Mouse (Mus musculus): ENCODE results near the gene Ndufv3. TPM values are rescaled to one million over a fixed set of nuclear protein-coding genes. Genes with fewer than 3 reads are reported as not detected.
"Not testable (repeated sequence)": the region's sequence is repeated elsewhere in the genome, so short reads cannot be mapped to it uniquely, and the experiment has no call there.

Ndufv3 gene
- polyA plus RNA-seq, 1 experiment = 469 TPM

DNA sequence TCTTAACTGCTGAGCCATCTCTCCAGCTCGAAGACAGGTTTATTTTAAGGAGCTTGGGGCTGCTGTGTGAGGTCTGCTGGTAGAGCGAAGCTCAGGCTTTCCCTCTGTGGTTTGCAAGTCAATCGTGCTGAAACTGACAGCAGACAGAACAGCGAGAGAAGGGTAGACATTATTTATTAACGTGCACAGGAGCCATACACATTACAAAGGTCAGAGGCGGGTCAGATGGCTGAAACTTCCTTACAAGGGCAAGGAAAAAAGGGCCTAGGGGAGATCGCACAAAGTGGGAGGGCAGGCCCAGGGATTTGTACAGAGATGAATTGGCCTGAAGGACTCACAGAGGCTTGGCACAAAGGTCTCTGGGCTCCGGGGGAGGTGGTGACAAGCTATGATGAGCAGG lies 29.5 kb downstream of the Ndufv3 start:
- H3K27me3 ChIP-seq (ENCODE audit: control insufficient read depth, insufficient read depth, insufficient read length) = no peaks in the 10 kb centered on the region
- no peak for TF ChIP-seq POLR2A (IDR thresholded peaks at IDR 0.05; ENCODE audit: insufficient read length, low read depth)
- no peak for TF ChIP-seq CEBPB (IDR thresholded peaks at IDR 0.05; ENCODE audit: insufficient read depth, poor library complexity, severe bottlenecking)
- TF ChIP-seq E2F4 (IDR thresholded peaks at IDR 0.05; ENCODE audit: insufficient read depth) = no peak
- TF ChIP-seq POLR2AphosphoS2 (IDR thresholded peaks at IDR 0.05; ENCODE audit: insufficient read length, low read depth) = no peak
- TF ChIP-seq MYOD1 (IDR thresholded peaks at IDR 0.05; ENCODE audit: control insufficient read depth in 1 of 3, insufficient read length in 2 of 3, low read depth in 2 of 3) = no peak
- TF ChIP-seq MYOG (IDR thresholded peaks at IDR 0.05; ENCODE audit: control insufficient read depth in 1 of 3, insufficient read depth in 1 of 3, insufficient read length in 2 of 3, low read depth in 2 of 3) = no peak
- no peak for TF ChIP-seq REST (IDR thresholded peaks at IDR 0.05; ENCODE audit: insufficient read depth, insufficient read length)
- TF ChIP-seq TCF12 (IDR thresholded peaks at IDR 0.05; ENCODE audit: insufficient read depth, poor library complexity, severe bottlenecking) = no peak
- TF ChIP-seq SRF (IDR thresholded peaks at IDR 0.05; ENCODE audit: control insufficient read depth, insufficient read length, low read depth) = no peak
- TF ChIP-seq MAX (IDR thresholded peaks at IDR 0.05; ENCODE audit: low read depth) = no peak
- no peak for TF ChIP-seq USF1 (IDR thresholded peaks at IDR 0.05; ENCODE audit: low read depth)
- TF ChIP-seq TCF3 (IDR thresholded peaks at IDR 0.05; ENCODE audit: insufficient read length, low read depth) = no peak
- H3K79me2 ChIP-seq (ENCODE audit: control insufficient read depth, insufficient read depth) = no peaks in the 10 kb centered on the region
- no peaks in the 10 kb centered on the region for H3K36me3 ChIP-seq (ENCODE audit: control insufficient read depth, insufficient read depth)
- H3ac ChIP-seq (ENCODE audit: control insufficient read depth, insufficient read length) = no peak overlapping the region
- H3K4me2 ChIP-seq (ENCODE audit: low read depth) = no peak overlapping the region
- no peak overlapping the region for H3K4me3 ChIP-seq

DNA sequence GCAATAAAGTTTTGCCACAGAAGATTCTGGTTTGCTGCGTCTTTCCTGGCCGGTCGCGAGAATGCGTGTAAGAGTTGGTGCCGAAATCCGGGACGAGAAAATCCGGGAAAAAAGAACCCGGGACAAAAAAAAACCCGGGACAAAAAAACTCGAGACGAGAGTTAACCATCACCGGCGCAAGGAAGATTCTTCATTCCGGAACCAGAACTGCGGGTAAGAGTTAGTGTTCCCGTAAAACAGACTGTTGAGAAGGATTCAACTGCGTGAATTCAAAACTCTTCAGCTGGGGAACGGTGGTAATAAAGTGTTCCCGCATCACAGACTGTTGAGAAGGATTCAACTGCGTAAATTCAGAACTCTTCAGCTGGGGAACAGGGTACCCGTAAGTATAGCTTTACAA lies 32.7 kb downstream of the Ndufv3 start:
- not testable (repeated sequence) for H3K79me2 ChIP-seq (ENCODE audit: control insufficient read depth, insufficient read depth); H3K27me3 ChIP-seq (ENCODE audit: control insufficient read depth, insufficient read depth, insufficient read length); H3K36me3 ChIP-seq (ENCODE audit: control insufficient read depth, insufficient read depth); H3ac ChIP-seq (ENCODE audit: control insufficient read depth, insufficient read length); H3K4me3 ChIP-seq; H3K4me2 ChIP-seq (ENCODE audit: low read depth)

GRCm38 (mm10) chr17:31556253-31556652 lies 36.3 kb downstream of the Ndufv3 start:
- Histone ChIP-seq H3K4me2 (ENCODE audit: low read depth) (no peak overlapping the region), H3ac (ENCODE audit: control insufficient read depth, insufficient read length) (no peak overlapping the region), H3K36me3 (ENCODE audit: control insufficient read depth, insufficient read depth) (no peaks in the 10 kb centered on the region), H3K27me3 (ENCODE audit: control insufficient read depth, insufficient read depth, insufficient read length) (no peaks in the 10 kb centered on the region), H3K4me3 (no peak overlapping the region), H3K79me2 (ENCODE audit: control insufficient read depth, insufficient read depth) (no peaks in the 10 kb centered on the region)
- TF ChIP-seq TCF3 (IDR thresholded peaks at IDR 0.05; ENCODE audit: insufficient read length, low read depth) = peak; percentile 44
- TF ChIP-seq E2F4 (IDR thresholded peaks at IDR 0.05; ENCODE audit: insufficient read depth) = no peak
- no peak for TF ChIP-seq CEBPB (IDR thresholded peaks at IDR 0.05; ENCODE audit: insufficient read depth, poor library complexity, severe bottlenecking)
- no peak for TF ChIP-seq REST (IDR thresholded peaks at IDR 0.05; ENCODE audit: insufficient read depth, insufficient read length)
- TF ChIP-seq USF1 (IDR thresholded peaks at IDR 0.05; ENCODE audit: low read depth) = no peak
- peak; percentile 67 to 72 (median 69) for TF ChIP-seq MYOG (IDR thresholded peaks at IDR 0.05; ENCODE audit: control insufficient read depth in 1 of 3, insufficient read depth in 1 of 3, insufficient read length in 2 of 3, low read depth in 2 of 3)
- peak; percentile 13 for TF ChIP-seq TCF12 (IDR thresholded peaks at IDR 0.05; ENCODE audit: insufficient read depth, poor library complexity, severe bottlenecking)
- peak; percentile 29 to 80 (median 75) for TF ChIP-seq MYOD1 (IDR thresholded peaks at IDR 0.05; ENCODE audit: control insufficient read depth in 1 of 3, insufficient read length in 2 of 3, low read depth in 2 of 3)

- H3ac ChIP-seq (ENCODE audit: control insufficient read depth, insufficient read length) = no peak overlapping the region
- H3K4me3 ChIP-seq = no peak overlapping the region
- peak; percentile 61 to 92 (median 71) for TF ChIP-seq MYOG (IDR thresholded peaks at IDR 0.05; ENCODE audit: control insufficient read depth in 1 of 3, insufficient read depth in 1 of 3, insufficient read length in 2 of 3, low read depth in 2 of 3)
- TF ChIP-seq MYOD1 (IDR thresholded peaks at IDR 0.05; ENCODE audit: control insufficient read depth in 1 of 3, insufficient read length in 2 of 3, low read depth in 2 of 3) = peak; percentile 63 to 96 (median 94)
- no peak for TF ChIP-seq USF1 (IDR thresholded peaks at IDR 0.05; ENCODE audit: low read depth)
- no peak for TF ChIP-seq MAX (IDR thresholded peaks at IDR 0.05; ENCODE audit: low read depth)
- peak; percentile 69 for TF ChIP-seq TCF3 (IDR thresholded peaks at IDR 0.05; ENCODE audit: insufficient read length, low read depth)
- TF ChIP-seq TCF12 (IDR thresholded peaks at IDR 0.05; ENCODE audit: insufficient read depth, poor library complexity, severe bottlenecking) = peak; percentile 89
- no peak for TF ChIP-seq POLR2AphosphoS2 (IDR thresholded peaks at IDR 0.05; ENCODE audit: insufficient read length, low read depth)
- no peak for TF ChIP-seq E2F4 (IDR thresholded peaks at IDR 0.05; ENCODE audit: insufficient read depth)
- no peak for TF ChIP-seq CEBPB (IDR thresholded peaks at IDR 0.05; ENCODE audit: insufficient read depth, poor library complexity, severe bottlenecking)
- TF ChIP-seq POLR2A (IDR thresholded peaks at IDR 0.05; ENCODE audit: insufficient read length, low read depth) = no peak
- TF ChIP-seq SRF (IDR thresholded peaks at IDR 0.05; ENCODE audit: control insufficient read depth, insufficient read length, low read depth) = no peak
- no peak for TF ChIP-seq REST (IDR thresholded peaks at IDR 0.05; ENCODE audit: insufficient read depth, insufficient read length)
- no peaks in the 10 kb centered on the region for H3K27me3 ChIP-seq (ENCODE audit: control insufficient read depth, insufficient read depth, insufficient read length)
- no peaks in the 10 kb centered on the region for H3K79me2 ChIP-seq (ENCODE audit: control insufficient read depth, insufficient read depth)
- peak overlapping the region; percentile 80 for H3K4me2 ChIP-seq (ENCODE audit: low read depth)
- no peaks in the 10 kb centered on the region for H3K36me3 ChIP-seq (ENCODE audit: control insufficient read depth, insufficient read depth)
Observed at GRCm38 (mm10) chr17:31557124-31557880, 37.4 kb downstream of the Ndufv3 start.

DNA sequence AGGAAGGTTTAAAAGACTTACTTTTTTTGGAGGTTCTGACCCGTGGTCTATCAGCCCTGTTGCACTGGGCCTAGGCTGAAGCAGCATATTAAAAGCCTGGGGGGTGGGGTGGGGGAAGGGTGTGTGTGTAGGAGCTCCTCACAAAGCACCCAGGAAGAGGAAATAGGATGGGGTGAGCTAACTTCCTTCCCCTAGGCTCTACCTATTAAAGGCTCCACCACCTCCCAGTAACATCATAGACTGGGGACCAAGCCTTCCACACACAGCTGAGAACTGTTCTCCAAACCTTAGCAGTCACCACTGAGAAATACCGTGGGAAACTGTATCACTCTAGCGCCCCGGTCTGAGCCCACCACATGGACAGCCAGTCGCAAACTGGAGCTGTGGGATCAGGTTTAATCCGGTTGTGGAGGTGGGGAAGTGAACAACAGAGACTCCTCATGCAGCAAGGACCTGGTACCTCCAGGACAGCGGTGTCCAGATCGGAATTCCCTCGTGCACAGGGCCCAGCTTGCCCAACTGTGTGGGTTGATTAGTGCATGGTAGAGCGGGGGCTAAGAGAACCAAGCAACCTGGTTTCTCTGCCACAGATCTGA lies 38.1 kb downstream of the Ndufv3 start:
- Histone ChIP-seq H3K36me3 (ENCODE audit: control insufficient read depth, insufficient read depth) (no peaks in the 10 kb centered on the region), H3K4me2 (ENCODE audit: low read depth) (peak overlapping the region; percentile 80), H3ac (ENCODE audit: control insufficient read depth, insufficient read length) (no peak overlapping the region), H3K4me3 (no peak overlapping the region), H3K79me2 (ENCODE audit: control insufficient read depth, insufficient read depth) (no peaks in the 10 kb centered on the region), H3K27me3 (ENCODE audit: control insufficient read depth, insufficient read depth, insufficient read length) (no peaks in the 10 kb centered on the region)
- no peak for TF ChIP-seq TCF12 (IDR thresholded peaks at IDR 0.05; ENCODE audit: insufficient read depth, poor library complexity, severe bottlenecking)
- TF ChIP-seq POLR2A (IDR thresholded peaks at IDR 0.05; ENCODE audit: insufficient read length, low read depth) = no peak
- TF ChIP-seq MAX (IDR thresholded peaks at IDR 0.05; ENCODE audit: low read depth) = no peak
- TF ChIP-seq USF1 (IDR thresholded peaks at IDR 0.05; ENCODE audit: low read depth) = no peak
- no peak for TF ChIP-seq TCF3 (IDR thresholded peaks at IDR 0.05; ENCODE audit: insufficient read length, low read depth)
- no peak for TF ChIP-seq POLR2AphosphoS2 (IDR thresholded peaks at IDR 0.05; ENCODE audit: insufficient read length, low read depth)
- TF ChIP-seq REST (IDR thresholded peaks at IDR 0.05; ENCODE audit: insufficient read depth, insufficient read length) = no peak
- TF ChIP-seq SRF (IDR thresholded peaks at IDR 0.05; ENCODE audit: control insufficient read depth, insufficient read length, low read depth) = no peak
- TF ChIP-seq MYOG (IDR thresholded peaks at IDR 0.05; ENCODE audit: control insufficient read depth in 1 of 3, insufficient read depth in 1 of 3, insufficient read length in 2 of 3, low read depth in 2 of 3) = no peak
- TF ChIP-seq MYOD1 (IDR thresholded peaks at IDR 0.05; ENCODE audit: control insufficient read depth in 1 of 3, insufficient read length in 2 of 3, low read depth in 2 of 3) = no peak
- TF ChIP-seq CEBPB (IDR thresholded peaks at IDR 0.05; ENCODE audit: insufficient read depth, poor library complexity, severe bottlenecking) = no peak
- no peak for TF ChIP-seq E2F4 (IDR thresholded peaks at IDR 0.05; ENCODE audit: insufficient read depth)
